Mouse (Mus musculus): ENCODE results near the gene Cnr2. TPM values are rescaled to one million over a fixed set of nuclear protein-coding genes. Genes with fewer than 3 reads are reported as not detected.

The Cnr2 gene
- polyA plus RNA-seq, 1 experiment from 2014 or later, result 0.27 TPM

DNA sequence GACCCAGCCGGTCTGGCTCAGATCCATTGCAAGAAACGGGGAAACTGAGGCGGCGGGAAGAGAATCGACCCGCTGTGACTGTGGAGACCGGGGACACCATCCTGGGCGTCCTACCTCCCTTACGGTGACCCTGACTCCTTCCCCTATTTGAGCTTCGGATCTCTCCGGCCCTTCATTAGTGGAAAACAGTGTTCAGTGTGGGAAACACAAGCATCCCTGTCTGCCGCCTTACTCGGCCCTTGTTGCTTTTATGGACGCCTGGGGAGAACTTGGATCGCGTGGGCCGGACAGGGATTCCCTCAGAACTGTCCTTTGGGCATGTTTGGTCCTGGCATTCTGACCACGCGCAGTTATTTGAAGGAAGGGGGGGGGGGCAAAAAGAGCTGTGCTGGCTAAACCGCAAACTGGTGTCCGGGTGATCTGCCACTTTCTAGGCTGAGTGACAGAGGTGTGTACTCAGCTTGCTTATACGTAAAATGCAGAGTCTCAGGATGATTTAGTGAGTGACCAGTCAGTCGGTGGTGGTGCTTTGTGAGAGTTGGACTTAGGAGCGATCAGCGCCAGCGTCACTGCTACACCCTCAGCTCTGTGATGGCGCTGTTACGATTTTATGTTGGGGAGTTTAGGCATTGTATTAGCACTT, 51.6 kb downstream of the Cnr2 start:
- Histone ChIP-seq H3K4me3 (peak overlapping the region; percentile 70), H3K4me2 (replicated peaks) (peak overlapping the region; percentile 91), H3K27me3 (no peaks in the 10 kb centered on the region), H3K9me3 (no peaks in the 10 kb centered on the region), H3K27ac (replicated peaks) (peak overlapping the region; percentile 58), H3K36me3 (peaks cover 10% of the 10 kb centered on the region), H3K9ac (replicated peaks) (peak overlapping the region; percentile 66), H3K4me1 (peaks cover 11% of the 10 kb centered on the region)
- 4% methylated on average over 28 of the region's 28 CpGs for WGBS
- ATAC-seq (ENCODE audit: low FRiP score, low read depth), result 0 out of 2 replicates have a peak, but pooled peaks have one; percentile 19

DNA sequence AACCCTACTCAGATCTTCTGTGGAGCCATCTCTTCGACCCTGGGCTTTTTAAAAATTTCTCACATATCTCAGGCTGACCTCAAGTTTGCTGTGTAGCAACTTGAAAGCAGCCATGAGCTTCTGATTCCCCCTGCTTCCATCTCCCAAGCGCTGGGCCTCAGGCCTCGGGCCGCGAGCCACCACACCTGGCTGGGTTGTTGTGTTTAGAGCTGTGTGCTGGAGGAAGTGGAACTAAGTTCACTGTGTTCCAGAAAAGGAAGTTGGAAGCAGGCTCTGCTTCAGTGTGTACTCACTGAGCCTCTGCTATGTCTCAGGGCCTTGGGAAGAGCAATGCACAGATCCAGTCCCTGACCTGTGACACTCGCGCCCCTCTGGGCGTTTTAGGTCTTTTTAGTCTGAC, 52.9 kb downstream of the Cnr2 start:
- WGBS, result 94% methylated on average over 8 of the region's 8 CpGs
- Histone ChIP-seq H3K9me3 (no peaks in the 10 kb centered on the region), H3K4me3 (no peak overlapping the region), H3K4me1 (peaks cover 11% of the 10 kb centered on the region), H3K27me3 (no peaks in the 10 kb centered on the region), H3K9ac (replicated peaks) (no peak overlapping the region), H3K27ac (replicated peaks) (no peak overlapping the region), H3K4me2 (replicated peaks) (no peak overlapping the region), H3K36me3 (peaks cover 20% of the 10 kb centered on the region)
- no peak for ATAC-seq (ENCODE audit: low FRiP score, low read depth)

DNA sequence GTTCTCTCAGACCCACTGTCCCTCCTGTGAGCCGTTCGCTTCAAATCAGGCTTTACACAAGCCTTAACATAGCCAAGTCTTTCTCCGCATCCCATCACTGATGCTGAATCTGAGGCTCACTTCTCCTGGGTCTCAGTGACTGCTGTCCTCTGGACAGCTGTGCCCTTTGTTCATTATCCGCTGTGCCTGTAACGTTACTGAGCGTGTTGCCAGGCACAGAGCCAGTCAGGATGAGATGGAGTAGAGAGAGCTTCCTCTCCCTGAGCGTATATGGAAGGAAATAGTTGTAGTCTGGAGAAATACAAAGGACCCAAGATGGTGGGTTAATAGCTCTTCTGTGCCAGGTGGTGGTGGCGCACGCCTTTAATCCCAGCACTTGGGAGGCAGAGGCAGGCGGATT, 54.3 kb downstream of the Cnr2 start:
- Histone ChIP-seq H3K9ac (replicated peaks) (no peak overlapping the region), H3K4me2 (replicated peaks) (no peak overlapping the region), H3K27ac (replicated peaks) (no peak overlapping the region), H3K36me3 (peaks cover 22% of the 10 kb centered on the region), H3K9me3 (no peaks in the 10 kb centered on the region), H3K4me1 (peaks cover 11% of the 10 kb centered on the region), H3K4me3 (no peak overlapping the region), H3K27me3 (no peaks in the 10 kb centered on the region)
- no peak for ATAC-seq (ENCODE audit: low FRiP score, low read depth)
- 90% methylated on average over 10 of the region's 10 CpGs for WGBS

- no peak overlapping the region for H3K4me2 ChIP-seq (replicated peaks)
- H3K27me3 ChIP-seq, result no peaks in the 10 kb centered on the region
- H3K4me3 ChIP-seq, result no peak overlapping the region
- ATAC-seq (ENCODE audit: low FRiP score, low read depth), result no peak
- WGBS, result 77% methylated on average over 6 of the region's 6 CpGs
- H3K9me3 ChIP-seq, result no peaks in the 10 kb centered on the region
- H3K9ac ChIP-seq (replicated peaks), result no peak overlapping the region
- H3K36me3 ChIP-seq, result peaks cover 22% of the 10 kb centered on the region
- peaks cover 11% of the 10 kb centered on the region for H3K4me1 ChIP-seq
- H3K27ac ChIP-seq (replicated peaks), result no peak overlapping the region
Observed at GRCm38 (mm10) chr4:135949911-135950310, 54.7 kb downstream of the Cnr2 start.

DNA sequence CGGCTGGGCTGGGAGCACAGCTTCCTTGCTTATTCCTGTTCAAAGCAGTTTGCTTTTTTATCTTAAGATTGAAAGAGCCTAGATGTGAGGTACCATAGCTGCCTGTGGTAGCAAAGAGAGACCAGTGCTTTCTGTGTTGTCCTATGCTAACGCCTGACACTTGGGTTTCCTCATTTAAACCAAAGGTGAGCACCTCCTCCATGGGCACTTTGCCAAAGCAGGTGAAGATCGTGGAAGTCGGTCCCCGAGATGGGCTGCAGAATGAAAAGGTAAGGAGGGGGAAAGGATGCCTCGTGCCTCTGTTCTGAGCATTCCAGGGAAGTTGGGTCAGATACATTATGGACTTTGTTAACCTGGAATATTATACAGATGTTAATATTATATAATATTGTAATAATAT, 55.2 kb downstream of the Cnr2 start:
- no peaks in the 10 kb centered on the region for H3K9me3 ChIP-seq
- H3K27ac ChIP-seq (replicated peaks), result no peak overlapping the region
- no peak for ATAC-seq (ENCODE audit: low FRiP score, low read depth)
- no peak overlapping the region for H3K4me2 ChIP-seq (replicated peaks)
- H3K4me1 ChIP-seq, result peaks cover 11% of the 10 kb centered on the region
- 91% methylated on average over 6 of the region's 6 CpGs for WGBS
- no peak overlapping the region for H3K4me3 ChIP-seq
- H3K9ac ChIP-seq (replicated peaks), result no peak overlapping the region
- no peaks in the 10 kb centered on the region for H3K27me3 ChIP-seq
- H3K36me3 ChIP-seq, result peaks cover 22% of the 10 kb centered on the region

GRCm38 (mm10) chr4:135951505-135951904, 56.3 kb downstream of the Cnr2 start:
- no peak overlapping the region for H3K9ac ChIP-seq (replicated peaks)
- H3K9me3 ChIP-seq, result no peaks in the 10 kb centered on the region
- peaks cover 5% of the 10 kb centered on the region for H3K4me1 ChIP-seq
- 95% methylated on average over 3 of the region's 3 CpGs for WGBS
- H3K4me2 ChIP-seq (replicated peaks), result no peak overlapping the region
- no peaks in the 10 kb centered on the region for H3K27me3 ChIP-seq
- no peak overlapping the region for H3K27ac ChIP-seq (replicated peaks)
- no peak overlapping the region for H3K4me3 ChIP-seq
- ATAC-seq (ENCODE audit: low FRiP score, low read depth), result no peak
- peaks cover 31% of the 10 kb centered on the region for H3K36me3 ChIP-seq

DNA sequence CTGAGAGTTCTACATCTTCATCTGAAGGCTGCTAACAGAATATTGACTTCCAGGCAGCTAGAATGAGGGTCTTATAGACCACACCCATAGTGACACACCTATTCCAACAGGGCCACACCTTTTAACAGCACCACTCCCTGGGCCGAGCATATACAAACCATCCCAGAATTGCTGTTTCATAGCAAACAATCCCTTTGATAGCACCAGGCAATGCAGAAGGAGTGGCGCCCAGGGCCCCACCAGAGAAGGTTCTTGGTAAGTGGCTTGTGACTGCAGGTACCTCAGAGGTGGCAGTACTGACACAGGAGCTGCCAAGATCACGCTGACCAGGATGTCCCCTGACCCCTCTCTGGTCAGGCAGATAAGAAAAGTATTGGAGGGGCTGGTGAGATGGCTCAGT, 58.0 kb downstream of the Cnr2 start:
- no peak for ATAC-seq (ENCODE audit: low FRiP score, low read depth)

GRCm38 (mm10) chr4:135954241-135954640, 59.0 kb downstream of the Cnr2 start:
- 12% methylated on average over 2 of the region's 2 CpGs for WGBS
- ATAC-seq (ENCODE audit: low FRiP score, low read depth), result 0 out of 2 replicates have a peak, but pooled peaks have one; percentile 56
- no peak overlapping the region for H3K4me2 ChIP-seq (replicated peaks)
- no peak overlapping the region for H3K4me3 ChIP-seq
- H3K9ac ChIP-seq (replicated peaks), result no peak overlapping the region
- H3K27ac ChIP-seq (replicated peaks), result no peak overlapping the region
- no peaks in the 10 kb centered on the region for H3K4me1 ChIP-seq
- no peaks in the 10 kb centered on the region for H3K9me3 ChIP-seq
- H3K27me3 ChIP-seq, result no peaks in the 10 kb centered on the region
- H3K36me3 ChIP-seq, result peaks cover 51% of the 10 kb centered on the region

More for the DNA sequence above, 58.0 kb downstream of the Cnr2 start:
- no peak overlapping the region for H3K27ac ChIP-seq (replicated peaks)
- H3K4me2 ChIP-seq (replicated peaks), result no peak overlapping the region
- H3K36me3 ChIP-seq, result peaks cover 40% of the 10 kb centered on the region
- no peak overlapping the region for H3K4me3 ChIP-seq
- 93% methylated on average over 3 of the region's 3 CpGs for WGBS
- H3K9me3 ChIP-seq, result no peaks in the 10 kb centered on the region
- H3K9ac ChIP-seq (replicated peaks), result no peak overlapping the region
- no peaks in the 10 kb centered on the region for H3K4me1 ChIP-seq
- H3K27me3 ChIP-seq, result no peaks in the 10 kb centered on the region

- H3K27ac ChIP-seq (replicated peaks), result no peak overlapping the region
- H3K27me3 ChIP-seq, result no peaks in the 10 kb centered on the region
- no peak overlapping the region for H3K9ac ChIP-seq (replicated peaks)
- H3K4me1 ChIP-seq, result no peaks in the 10 kb centered on the region
- H3K4me2 ChIP-seq (replicated peaks), result no peak overlapping the region
- H3K36me3 ChIP-seq, result peaks cover 54% of the 10 kb centered on the region
- no peak overlapping the region for H3K4me3 ChIP-seq
- H3K9me3 ChIP-seq, result no peaks in the 10 kb centered on the region
- ATAC-seq (ENCODE audit: low FRiP score, low read depth), result no peak
- WGBS, result 89% methylated on average over 9 of the region's 9 CpGs
Observed at GRCm38 (mm10) chr4:135955886-135956285, 60.7 kb downstream of the Cnr2 start.

DNA sequence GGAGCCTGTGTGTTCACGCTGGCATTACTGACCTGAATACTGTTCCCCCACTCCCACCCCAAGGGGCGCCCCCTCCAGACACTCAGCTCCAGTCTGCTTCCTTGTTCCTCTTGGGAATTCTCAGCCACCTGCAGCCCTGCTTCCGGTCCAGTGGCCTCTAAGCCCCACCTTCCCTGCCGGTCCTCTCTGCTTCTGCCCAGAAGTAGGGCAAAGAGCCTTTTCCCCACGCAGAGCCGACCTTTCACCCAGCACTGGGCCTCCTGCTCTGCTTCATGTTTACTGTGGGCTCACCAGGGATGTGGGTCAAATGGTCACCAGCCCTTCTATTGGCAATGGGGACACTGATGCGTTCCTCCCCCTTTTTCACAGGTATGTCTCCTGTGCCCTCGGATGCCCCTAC, 63.2 kb downstream of the Cnr2 start:
- Histone ChIP-seq H3K9me3 (no peaks in the 10 kb centered on the region), H3K27ac (replicated peaks) (no peak overlapping the region), H3K36me3 (peaks cover 41% of the 10 kb centered on the region), H3K4me1 (peaks cover 8% of the 10 kb centered on the region), H3K4me3 (no peak overlapping the region), H3K4me2 (replicated peaks) (no peak overlapping the region), H3K27me3 (no peaks in the 10 kb centered on the region), H3K9ac (replicated peaks) (no peak overlapping the region)
- WGBS, result 65% methylated on average over 8 of the region's 8 CpGs
- no peak for ATAC-seq (ENCODE audit: low FRiP score, low read depth)

- Histone ChIP-seq H3K4me3 (no peak overlapping the region), H3K9me3 (no peaks in the 10 kb centered on the region), H3K9ac (replicated peaks) (no peak overlapping the region), H3K4me2 (replicated peaks) (no peak overlapping the region), H3K27ac (replicated peaks) (no peak overlapping the region), H3K36me3 (peaks cover 40% of the 10 kb centered on the region), H3K4me1 (peaks cover 19% of the 10 kb centered on the region), H3K27me3 (0 out of 2 replicates have a peak, but pooled peaks cover 4% of the 10 kb centered on the region)
- ATAC-seq (ENCODE audit: low FRiP score, low read depth), result no peak
- 19% methylated on average over 5 of the region's 5 CpGs for WGBS
Observed at GRCm38 (mm10) chr4:135960717-135961116, 65.5 kb downstream of the Cnr2 start.

DNA sequence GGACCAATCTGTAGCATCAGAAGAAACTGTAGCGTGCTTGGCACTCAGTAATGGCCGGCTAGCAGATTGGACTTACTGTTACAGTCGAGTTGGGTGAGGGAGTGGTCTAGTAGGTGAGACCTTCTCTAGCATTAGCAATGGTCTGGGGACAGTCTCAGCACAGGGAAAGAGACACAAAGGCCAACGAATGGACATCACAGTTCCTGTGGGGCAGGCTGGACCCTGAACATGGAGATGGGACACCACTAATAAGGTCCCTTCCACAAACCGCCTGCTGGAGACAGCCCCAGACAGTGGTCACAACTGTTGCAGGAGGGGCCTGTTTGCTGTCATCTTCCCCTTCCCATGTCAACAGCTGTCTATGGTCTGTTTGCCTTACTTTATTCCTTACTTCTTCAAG, 66.5 kb downstream of the Cnr2 start:
- Histone ChIP-seq H3K4me3 (no peak overlapping the region), H3K27me3 (0 out of 2 replicates have a peak, but pooled peaks cover 4% of the 10 kb centered on the region), H3K9me3 (no peaks in the 10 kb centered on the region), H3K4me2 (replicated peaks) (no peak overlapping the region), H3K9ac (replicated peaks) (no peak overlapping the region), H3K36me3 (peaks cover 42% of the 10 kb centered on the region), H3K27ac (replicated peaks) (no peak overlapping the region), H3K4me1 (peaks cover 19% of the 10 kb centered on the region)
- 86% methylated on average over 5 of the region's 5 CpGs for WGBS
- ATAC-seq (ENCODE audit: low FRiP score, low read depth), result no peak

GRCm38 (mm10) chr4:135962198-135962597, 67.0 kb downstream of the Cnr2 start:
- H3K9ac ChIP-seq (replicated peaks), result no peak overlapping the region
- H3K36me3 ChIP-seq, result peaks cover 45% of the 10 kb centered on the region
- no peak overlapping the region for H3K27ac ChIP-seq (replicated peaks)
- H3K4me2 ChIP-seq (replicated peaks), result no peak overlapping the region; the same call in 1 of the 2 replicates
- 88% methylated on average over 7 of the region's 7 CpGs for WGBS
- H3K9me3 ChIP-seq, result no peaks in the 10 kb centered on the region
- no peak for ATAC-seq (ENCODE audit: low FRiP score, low read depth)
- H3K4me1 ChIP-seq, result peaks cover 19% of the 10 kb centered on the region
- H3K27me3 ChIP-seq, result 0 out of 2 replicates have a peak, but pooled peaks cover 4% of the 10 kb centered on the region
- no peak overlapping the region for H3K4me3 ChIP-seq
